Mouse (Mus musculus) MEL (cell line): ENCODE measurements around the gene Mtg2. TPM values are rescaled to one million over a fixed set of nuclear protein-coding genes. Genes with fewer than 3 reads are reported as not detected.

Source experiments
- DNase-seq: peaks from one replicate; pipeline ENCODE4 v3.0.0; 2011; ENCODE audit warnings: low read depth, low spot score
- H3K27ac ChIP-seq: 2 replicates; pipeline ENCODE4 v1.5.1; 2012; ENCODE audit warnings: low read depth, mild to moderate bottlenecking, control low read depth, low read length, moderate library complexity; ENCODE audit not compliant: control insufficient read depth
- H3K27me3 ChIP-seq, 2 experiments: fragments of 150-350 bp in 1 of 2; sonication (generic) in 1 of 2; 2 replicates each; pipeline ENCODE4 v1.6.1; 2012; ENCODE audit warnings: low read length in 2 of 2, mild to moderate bottlenecking in 2 of 2, improper control_type of control experiment in 1 of 2, moderate library complexity in 1 of 2; ENCODE audit not compliant: insufficient read depth in 2 of 2, control insufficient read depth in 1 of 2
- H3K36me3 ChIP-seq, 2 experiments: 2 replicates each; pipeline ENCODE4 v1.6.1; 2012 to 2014; ENCODE audit warnings: low read length in 2 of 2, improper control_type of control experiment in 1 of 2, inconsistent platforms in 1 of 2, mild to moderate bottlenecking in 1 of 2; ENCODE audit not compliant: insufficient read depth in 2 of 2, control insufficient read depth in 1 of 2
- H3K4me1 ChIP-seq, 2 experiments: fragments of 150-350 bp in 1 of 2; sonication (generic) in 1 of 2; 2 replicates each; pipeline ENCODE4 v1.6.1; 2012; ENCODE audit warnings: low read length in 2 of 2, improper control_type of control experiment in 1 of 2, mild to moderate bottlenecking in 1 of 2; ENCODE audit not compliant: insufficient read depth in 2 of 2, control insufficient read depth in 1 of 2
- H3K4me3 ChIP-seq, 2 experiments: fragments of 150-350 bp in 1 of 2; sonication (generic) in 1 of 2; 2 replicates each; pipeline ENCODE4 v1.5.1; 2012; ENCODE audit warnings: low read depth in 2 of 2, low read length in 2 of 2, mild to moderate bottlenecking in 2 of 2, moderate library complexity in 2 of 2, control low read depth in 1 of 2, improper control_type of control experiment in 1 of 2; ENCODE audit not compliant: control insufficient read depth in 1 of 2, insufficient read depth in 1 of 2
- H3K79me2 ChIP-seq: 2 replicates; pipeline ENCODE4 v1.6.1; 2012; ENCODE audit warnings: mild to moderate bottlenecking, low read length, moderate library complexity; ENCODE audit not compliant: control insufficient read depth, poor library complexity, insufficient read depth
- H3K9ac ChIP-seq: 2 replicates; pipeline ENCODE4 v1.6.1; 2012; ENCODE audit warnings: low read depth, mild to moderate bottlenecking, control low read depth, low read length, moderate library complexity; ENCODE audit not compliant: control insufficient read depth, poor library complexity, severe bottlenecking
- H3K9me3 ChIP-seq: fragments of 150-350 bp; sonication (generic); replicated peaks from 2 replicates; pipeline ENCODE4 v1.6.1; 2012; ENCODE audit warnings: mild to moderate bottlenecking, low read length, improper control_type of control experiment, moderate library complexity; ENCODE audit not compliant: insufficient read depth
- BHLHE40 ChIP-seq: IDR thresholded peaks from 2 replicates; pipeline ENCODE4 v1.6.1; 2012; ENCODE audit warnings: low read depth, mild to moderate bottlenecking, inconsistent platforms, low read length, improper control_type of control experiment, borderline replicate concordance
- CTCF ChIP-seq, 3 experiments: IDR thresholded peaks in 2 of 3; conservative IDR thresholded peaks in 1 of 3; 2 replicates each; pipeline ENCODE4 v1.5.1; 2011 to 2012; ENCODE audit warnings: low read length in 3 of 3, low read depth in 2 of 3, mild to moderate bottlenecking in 2 of 3, improper control_type of control experiment in 1 of 3, inconsistent platforms in 1 of 3, mixed read lengths in 1 of 3, moderate library complexity in 1 of 3; ENCODE audit not compliant: control insufficient read depth in 1 of 3, insufficient read depth in 1 of 3, poor library complexity in 1 of 3, severe bottlenecking in 1 of 3
- ELF1 ChIP-seq: IDR thresholded peaks from 2 replicates; pipeline ENCODE4 v1.6.1; 2014; ENCODE audit warnings: low read depth, mild to moderate bottlenecking, inconsistent platforms, low read length, improper control_type of control experiment, moderate library complexity
- JUND ChIP-seq: IDR thresholded peaks from 2 replicates; pipeline ENCODE4 v1.6.1; 2011; ENCODE audit warnings: low read depth, mild to moderate bottlenecking, improper control_type of control experiment, low read length
- MAFK ChIP-seq: IDR thresholded peaks from 2 replicates; pipeline ENCODE4 v1.6.1; 2011; ENCODE audit warnings: low read depth, mild to moderate bottlenecking, low read length, improper control_type of control experiment, borderline replicate concordance
- MEF2A ChIP-seq: IDR thresholded peaks from 2 replicates; pipeline ENCODE4 v1.6.1; 2014; ENCODE audit warnings: low read depth, mild to moderate bottlenecking, inconsistent platforms, low read length, improper control_type of control experiment; ENCODE audit not compliant: poor library complexity, insufficient replicate concordance, severe bottlenecking; ENCODE audit errors: extremely low read depth
- MYB ChIP-seq: IDR thresholded peaks from 2 replicates; pipeline ENCODE4 v1.6.1; 2011; ENCODE audit warnings: mild to moderate bottlenecking, low read depth, low read length, improper control_type of control experiment
- MYC ChIP-seq: IDR thresholded peaks from 2 replicates; pipeline ENCODE4 v1.6.1; 2011; ENCODE audit warnings: low read depth, mild to moderate bottlenecking, low read length, improper control_type of control experiment, moderate library complexity
- NRF1 ChIP-seq: IDR thresholded peaks from 2 replicates; pipeline ENCODE4 v1.6.1; 2014; ENCODE audit warnings: low read depth, mild to moderate bottlenecking, inconsistent platforms, low read length, improper control_type of control experiment, moderate library complexity; ENCODE audit not compliant: poor library complexity, insufficient read depth, severe bottlenecking
- POLR2A ChIP-seq, 2 experiments: IDR thresholded peaks; 2 replicates each; pipeline ENCODE4 v1.6.1; 2011 to 2012; ENCODE audit warnings: low read length in 2 of 2, mild to moderate bottlenecking in 2 of 2, control low read depth in 1 of 2, improper control_type of control experiment in 1 of 2, low read depth in 1 of 2, moderate library complexity in 1 of 2; ENCODE audit not compliant: control insufficient read depth in 1 of 2, insufficient read depth in 1 of 2, poor library complexity in 1 of 2
- POLR2AphosphoS2 ChIP-seq: IDR thresholded peaks from 2 replicates; pipeline ENCODE4 v1.6.1; 2011; ENCODE audit warnings: low read length, improper control_type of control experiment
- POLR2AphosphoS5 ChIP-seq: IDR thresholded peaks from 2 replicates; pipeline ENCODE4 v1.6.1; 2012; ENCODE audit warnings: low read depth, borderline replicate concordance, mild to moderate bottlenecking, inconsistent platforms, low read length, moderate library complexity, mixed read lengths
- RCOR1 ChIP-seq: IDR thresholded peaks from 2 replicates; pipeline ENCODE4 v1.6.1; 2012; ENCODE audit warnings: low read depth, mild to moderate bottlenecking, inconsistent platforms, low read length, improper control_type of control experiment
- SIN3A ChIP-seq: IDR thresholded peaks from 2 replicates; pipeline ENCODE4 v1.6.1; 2012; ENCODE audit warnings: low read length, improper control_type of control experiment, inconsistent platforms
- SMC3 ChIP-seq: IDR thresholded peaks from 2 replicates; pipeline ENCODE4 v1.6.1; 2011; ENCODE audit warnings: low read depth, low read length, improper control_type of control experiment
- TAL1 ChIP-seq: IDR thresholded peaks from 2 replicates; pipeline ENCODE4 v1.6.1; 2012; ENCODE audit warnings: mild to moderate bottlenecking, inconsistent platforms, low read length, moderate library complexity, mixed read lengths
- USF2 ChIP-seq, 2 experiments: IDR thresholded peaks; 2 replicates each; pipeline ENCODE4 v1.6.1; 2011 to 2012; ENCODE audit warnings: improper control_type of control experiment in 2 of 2, low read length in 2 of 2, borderline replicate concordance in 1 of 2, inconsistent platforms in 1 of 2, low read depth in 1 of 2, mild to moderate bottlenecking in 1 of 2; ENCODE audit not compliant: insufficient read depth in 1 of 2
- ZMIZ1 ChIP-seq: IDR thresholded peaks from 2 replicates; pipeline ENCODE4 v1.6.1; 2012; ENCODE audit warnings: low read depth, mild to moderate bottlenecking, inconsistent platforms, low read length, improper control_type of control experiment, moderate library complexity
- ZNF384 ChIP-seq: IDR thresholded peaks from 2 replicates; pipeline ENCODE4 v1.6.1; 2012; ENCODE audit warnings: low read depth, mild to moderate bottlenecking, inconsistent platforms, low read length, improper control_type of control experiment
- polyA plus RNA-seq, 2 experiments: library from polyadenylated mRNA; stranded (reverse) in 1 of 2; unstranded in 1 of 2; fragments of >175 nt in 1 of 2; fragments of >200 nt in 1 of 2; gene quantifications; 2 replicates each; pipeline versions ENCODE4 v1.2.1 to v1.2.4; 2012; ENCODE audit warnings: low replicate concordance in 2 of 2, low read depth in 1 of 2; ENCODE audit not compliant: insufficient read length in 2 of 2, insufficient read depth in 1 of 2, missing spikeins in 1 of 2
- total RNA-seq: library from RNA; depleted of rRNA; stranded (reverse); fragments of 300-350 nt; gene quantifications from 2 replicates; pipeline ENCODE4 v1.2.3, GENCODE M21; 2012

The Mtg2 gene
- total and polyA plus RNA-seq, 3 experiments: 30.9 to 35.2 TPM; not detected in 1

DNA sequence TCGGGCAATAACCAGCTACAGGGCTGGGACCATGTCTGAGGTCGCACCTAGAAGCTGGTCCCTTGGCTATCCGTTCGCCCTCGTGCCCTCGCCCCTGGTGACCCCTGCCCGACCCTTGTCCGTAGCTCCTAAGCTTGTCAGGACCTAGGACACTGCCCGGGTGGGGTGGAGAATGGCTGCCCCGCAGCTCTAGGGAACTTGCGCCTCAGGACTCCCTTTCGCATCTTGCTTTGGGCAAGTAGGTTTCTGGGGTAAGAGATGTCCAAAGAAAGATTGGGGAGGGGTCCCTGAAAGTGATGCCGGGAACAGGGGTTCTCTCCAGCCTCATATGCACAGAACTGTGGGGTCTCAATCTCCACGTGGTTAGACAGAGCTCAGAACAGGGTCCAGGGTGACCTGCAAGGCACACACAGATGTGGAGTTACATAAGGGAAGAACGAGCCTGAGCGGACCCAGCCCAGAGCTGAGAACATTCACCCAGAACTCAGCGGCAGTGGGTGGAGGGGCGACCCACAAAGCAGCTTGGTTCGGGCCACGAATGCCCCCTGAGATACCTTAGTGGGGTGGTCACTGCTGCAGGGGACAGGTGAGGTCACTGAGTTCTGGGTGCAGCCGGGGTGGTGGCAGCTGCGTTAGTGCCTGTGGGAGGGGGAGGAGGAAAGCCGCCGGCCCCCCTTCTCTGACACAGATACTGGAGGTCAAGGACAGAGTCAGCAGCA, 34.4 kb downstream of the Mtg2 start:
- no peaks in the 10 kb centered on the region for H3K27me3 ChIP-seq

DNA sequence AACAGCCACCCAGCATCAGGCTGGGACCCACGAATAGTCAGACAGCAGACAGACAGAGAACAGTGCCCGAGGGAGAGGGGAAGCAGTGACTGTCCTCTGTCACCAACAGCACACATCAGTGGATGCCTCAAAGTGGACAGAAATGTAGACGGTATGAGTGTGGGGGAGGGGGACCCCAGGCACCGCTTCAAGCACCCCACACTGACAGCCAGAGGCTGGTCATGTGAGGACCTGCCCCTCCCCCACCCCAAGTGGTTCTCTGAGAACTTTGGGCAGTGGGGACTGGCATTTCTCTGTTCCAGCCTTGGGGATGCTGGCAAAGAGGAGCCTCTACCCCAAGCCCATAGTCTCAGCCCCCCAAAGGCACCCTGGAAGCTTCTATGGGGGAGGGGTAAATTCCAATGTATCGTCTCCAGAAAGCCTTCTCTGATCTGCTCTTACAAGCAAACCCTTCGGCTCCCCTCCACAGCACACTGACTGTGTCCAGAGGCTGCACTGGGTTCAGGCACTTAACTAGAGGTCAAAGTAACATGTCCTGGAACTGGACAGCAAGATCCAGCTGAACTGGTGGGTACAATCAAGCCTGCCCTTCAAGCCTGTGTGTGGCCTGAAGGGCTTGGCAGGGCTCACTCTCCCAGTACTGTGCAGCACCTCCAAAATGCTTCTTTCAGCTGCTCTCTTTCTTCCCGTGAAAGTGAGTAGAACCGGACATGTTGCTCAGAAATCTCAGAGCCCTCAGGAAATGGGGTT, 35.2 kb downstream of the Mtg2 start:
- Histone ChIP-seq H3K27me3 (no peaks in the 10 kb centered on the region), H3K4me3 (no peak overlapping the region)
- no peak for DNase-seq
- TF ChIP-seq MYB (no peak), POLR2AphosphoS2 (no peak), NRF1 (no peak), CTCF (IDR thresholded peaks at IDR 0.05 in 2 of 3, conservative IDR thresholded peaks at IDR 0.05 in 1 of 3; ENCODE audit: control insufficient read depth in 1 of 3, insufficient read depth in 1 of 3, low read depth in 2 of 3, low read length in 3 of 3, poor library complexity in 1 of 3, severe bottlenecking in 1 of 3) (no peak), ZNF384 (no peak), POLR2A (IDR thresholded peaks at IDR 0.05; ENCODE audit: control insufficient read depth in 1 of 2, insufficient read depth in 1 of 2, low read depth in 1 of 2, low read length in 2 of 2, poor library complexity in 1 of 2) (no peak), MAFK (no peak), TAL1 (no peak)
- TF ChIP-seq, all 39 proteins: peak for 0
- no peak overlapping the region for H3K9ac ChIP-seq
- no peaks in the 10 kb centered on the region for H3K36me3 ChIP-seq
- H3K27ac ChIP-seq: no peak overlapping the region
- no peaks in the 10 kb centered on the region for H3K4me1 ChIP-seq
- H3K79me2 ChIP-seq: no peaks in the 10 kb centered on the region
- no peaks in the 10 kb centered on the region for H3K9me3 ChIP-seq

More for the DNA sequence above, 34.4 kb downstream of the Mtg2 start:
- no peak for DNase-seq
- no peak for TF ChIP-seq JUND
- TF ChIP-seq SIN3A: no peak
- no peak for TF ChIP-seq MYC
- TF ChIP-seq USF2 (IDR thresholded peaks at IDR 0.05; ENCODE audit: borderline replicate concordance in 1 of 2, insufficient read depth in 1 of 2, low read depth in 1 of 2, low read length in 2 of 2): no peak
- no peak for TF ChIP-seq POLR2A (IDR thresholded peaks at IDR 0.05; ENCODE audit: control insufficient read depth in 1 of 2, insufficient read depth in 1 of 2, low read depth in 1 of 2, low read length in 2 of 2, poor library complexity in 1 of 2)
- no peak for TF ChIP-seq ZMIZ1
- no peak for TF ChIP-seq POLR2AphosphoS5
- TF ChIP-seq ELF1: no peak
- TF ChIP-seq RCOR1: no peak
- TF ChIP-seq SMC3: no peak
- no peak for TF ChIP-seq MAFK
- TF ChIP-seq BHLHE40: no peak
- TF ChIP-seq MYB: no peak
- TF ChIP-seq MEF2A: no peak
- no peaks in the 10 kb centered on the region for H3K36me3 ChIP-seq
- H3K9me3 ChIP-seq: no peaks in the 10 kb centered on the region
- no peak overlapping the region for H3K27ac ChIP-seq
- H3K4me3 ChIP-seq: no peak overlapping the region
- no peak overlapping the region for H3K9ac ChIP-seq
- no peaks in the 10 kb centered on the region for H3K79me2 ChIP-seq
- H3K4me1 ChIP-seq: peaks cover 0 to 3% of the 10 kb centered on the region in 2 experiments; a peak in 1 of 4 replicates
